Mouse (Mus musculus): ENCODE data around the gene Pcare. TPM values are rescaled to one million over a fixed set of nuclear protein-coding genes. Genes with fewer than 3 reads are reported as not detected.

Pcare gene
- polyA plus RNA-seq, 2 experiments from 2014 or later, result not detected

- ATAC-seq, result no peak
These were observed 31.7 kb downstream of the Pcare start for GRCm38 (mm10) chr17:71721019-71721418.

GRCm38 (mm10) chr17:71720434-71720833, 32.3 kb downstream of the Pcare start:
- no peak for ATAC-seq

GRCm38 (mm10) chr17:71717881-71718625, 34.6 kb downstream of the Pcare start:
- no peak for ATAC-seq

- no peak for ATAC-seq
These were observed 37.7 kb downstream of the Pcare start for GRCm38 (mm10) chr17:71715034-71715433.

GRCm38 (mm10) chr17:71712279-71712678, 40.4 kb downstream of the Pcare start:
- no peak for ATAC-seq

GRCm38 (mm10) chr17:71707715-71708114, 45.0 kb downstream of the Pcare start:
- no peak for ATAC-seq

GRCm38 (mm10) chr17:71705550-71706480, 46.9 kb downstream of the Pcare start:
- ATAC-seq, result no peak

GRCm38 (mm10) chr17:71705113-71705512, 47.6 kb downstream of the Pcare start:
- no peak for ATAC-seq

- no peak for ATAC-seq
These were observed 54.1 kb downstream of the Pcare start for GRCm38 (mm10) chr17:71698619-71698956.

- ATAC-seq, result no peak
These were observed 54.6 kb downstream of the Pcare start for GRCm38 (mm10) chr17:71697896-71698618.

GRCm38 (mm10) chr17:71696396-71696795, 56.3 kb downstream of the Pcare start:
- no peak for ATAC-seq

GRCm38 (mm10) chr17:71695716-71696315, 56.9 kb downstream of the Pcare start:
- no peak for ATAC-seq

GRCm38 (mm10) chr17:71695151-71695550, 57.5 kb downstream of the Pcare start:
- no peak for ATAC-seq

GRCm38 (mm10) chr17:71693780-71694179, 58.9 kb downstream of the Pcare start:
- ATAC-seq, result no peak

Other genes starting within 250 kb of the Pcare start
- gene Ndc80, start 226.0 kb downstream of the Pcare start, polyA plus RNA-seq (2017; shearing (Covaris generic)), result 10 to 100 TPM; 23.7 to 24.7 TPM
- gene Spdya, start 200.8 kb downstream of the Pcare start, polyA plus RNA-seq (2017; shearing (Covaris generic)), result under 1 TPM; 0.54 to 0.93 TPM
- gene Wdr43, start 137.0 kb downstream of the Pcare start, polyA plus RNA-seq (2017; shearing (Covaris generic)), result 100 to 1,000 TPM; 106 to 132 TPM
- not detected for gene Togaram2, start 79.6 kb downstream of the Pcare start, polyA plus RNA-seq (2017; shearing (Covaris generic))
- not detected for gene Clip4, start 15.6 kb upstream of the Pcare start, polyA plus RNA-seq (2017; shearing (Covaris generic))